Mouse (Mus musculus) embryo, embryonic 11.5 days (tissue): Measurements from ENCODE around the gene Gm21974.
"Not testable (repeated sequence)": the region's sequence is repeated elsewhere in the genome, so short reads cannot be mapped to it uniquely, and the experiment has no call there.

ENCODE experiments used
- DNase-seq: peaks from one replicate; pipeline ENCODE4 v3.0.0-alpha.2; 2012; ENCODE audit warnings: low read depth, low spot score

Gm21974 gene

DNA sequence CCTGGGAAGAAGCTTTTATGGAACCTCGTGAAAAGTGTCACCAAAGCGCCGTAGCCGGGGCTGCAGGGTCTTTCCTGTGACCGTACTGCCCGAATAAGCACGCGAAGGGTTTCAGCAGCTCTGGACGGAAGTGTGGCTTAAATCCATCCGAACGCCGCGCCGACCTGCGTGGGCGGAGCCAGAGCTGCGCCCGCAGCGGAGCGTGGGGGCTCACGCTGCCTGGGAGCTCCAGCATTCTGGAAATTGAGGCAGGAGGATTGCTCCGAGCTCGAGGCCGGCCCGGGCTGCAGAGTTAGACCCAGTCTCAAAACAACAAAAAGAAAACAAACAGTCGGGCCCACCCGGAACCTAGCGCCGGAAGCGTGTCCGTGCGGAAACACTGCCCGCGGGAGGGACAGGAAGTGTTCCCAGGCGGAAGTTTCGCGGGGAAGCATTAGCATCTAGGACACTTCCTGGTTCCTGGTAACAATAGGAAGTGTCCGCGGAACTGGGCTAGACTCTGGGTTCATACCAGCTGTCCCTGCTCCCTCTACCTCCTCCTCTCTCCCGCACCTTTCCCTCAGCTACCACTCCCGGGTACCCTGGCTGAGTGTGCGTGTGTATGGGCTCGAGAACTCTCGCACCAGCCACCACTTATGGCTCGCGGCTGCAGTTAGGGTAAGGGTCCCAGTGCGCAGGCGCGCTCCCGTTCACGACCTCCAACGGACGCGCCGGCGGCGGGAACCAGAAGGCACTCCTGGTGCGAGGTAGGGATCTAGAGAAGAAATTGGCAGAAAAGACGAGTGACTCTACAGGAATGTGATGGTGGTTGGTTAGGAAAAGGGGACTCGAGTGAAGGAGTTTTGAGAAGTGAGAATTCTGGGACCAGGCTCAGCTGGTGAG, 18.5 kb downstream of the Gm21974 start, which contains the start of gene Zfp668:
TSS of gene Zfp668 (minus strand) at position 362 of the 882 bp plus-strand sequence.
- peak; percentile 89 for DNase-seq

DNA sequence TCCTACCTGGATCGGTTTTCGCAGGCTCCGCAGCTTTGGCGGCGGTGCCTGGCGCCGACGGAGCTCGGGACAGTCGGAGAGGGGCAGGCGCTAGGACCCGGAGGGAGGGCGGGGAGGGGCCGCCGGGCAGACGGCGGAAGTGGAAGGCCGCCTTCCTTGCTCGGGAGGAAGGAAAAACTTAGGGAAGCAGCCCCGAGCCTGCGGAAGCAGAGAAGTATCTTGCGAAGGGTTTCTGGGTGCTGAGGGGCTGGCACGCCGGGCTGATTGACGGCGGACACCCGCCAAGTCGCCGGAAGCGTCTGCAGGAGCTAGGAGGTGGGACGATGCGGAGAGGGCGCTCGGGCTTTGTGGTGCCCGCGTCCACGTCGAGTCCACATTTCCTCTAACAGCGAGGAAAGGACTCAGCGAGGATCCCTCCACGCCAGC, 19.2 kb downstream of the Gm21974 start, which contains the start of gene Zfp646:
TSS of gene Zfp646 (plus strand) at position 181 of the 426 bp plus-strand sequence.
- peak; percentile 82 for DNase-seq

- DNase-seq, result peak; percentile 91
Observed at GRCm38 (mm10) chr7:127875627-127876001, 19.6 kb downstream of the Gm21974 start.

DNA sequence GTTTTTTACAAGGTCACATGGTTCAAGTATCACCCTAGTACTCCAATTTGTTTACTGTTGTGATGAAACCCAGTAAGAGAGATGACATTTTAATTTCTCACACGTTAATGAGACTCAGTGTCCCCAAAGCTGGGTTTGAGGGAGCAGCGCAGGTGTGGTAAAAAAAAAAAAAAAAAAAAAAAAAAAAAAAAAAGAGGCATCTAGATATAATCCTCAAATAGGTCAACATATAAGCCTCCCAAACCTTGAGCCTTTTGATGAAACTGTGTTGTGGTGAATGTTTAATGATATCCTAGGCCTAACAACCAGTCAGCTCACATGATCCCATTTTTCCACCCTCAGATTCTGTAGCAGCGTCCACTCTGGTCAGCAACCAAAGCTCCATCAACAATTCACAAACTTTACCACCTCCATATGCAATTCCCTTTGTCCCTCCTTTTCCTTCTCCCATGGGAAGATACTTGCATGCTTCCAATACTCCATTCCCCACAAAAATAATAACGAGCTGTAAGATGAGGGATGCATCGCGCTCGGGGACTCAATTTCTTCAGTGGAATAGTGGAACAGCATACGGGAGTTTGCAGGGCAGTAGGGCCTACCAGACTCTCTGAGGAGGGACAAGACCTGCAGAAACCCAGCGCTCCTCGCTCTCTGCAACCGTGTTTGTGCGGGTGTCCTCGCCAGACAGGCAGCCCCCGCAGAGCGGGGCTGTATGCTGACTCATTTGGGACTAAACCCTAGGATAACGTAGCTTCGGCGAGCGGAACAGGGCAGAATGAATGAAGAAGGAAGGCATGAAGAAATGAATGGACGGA, 20.2 kb downstream of the Gm21974 start:
- peak; percentile 19 for DNase-seq

- DNase-seq, result no peak
Observed at GRCm38 (mm10) chr7:127870136-127870821, 25.0 kb downstream of the Gm21974 start.

DNA sequence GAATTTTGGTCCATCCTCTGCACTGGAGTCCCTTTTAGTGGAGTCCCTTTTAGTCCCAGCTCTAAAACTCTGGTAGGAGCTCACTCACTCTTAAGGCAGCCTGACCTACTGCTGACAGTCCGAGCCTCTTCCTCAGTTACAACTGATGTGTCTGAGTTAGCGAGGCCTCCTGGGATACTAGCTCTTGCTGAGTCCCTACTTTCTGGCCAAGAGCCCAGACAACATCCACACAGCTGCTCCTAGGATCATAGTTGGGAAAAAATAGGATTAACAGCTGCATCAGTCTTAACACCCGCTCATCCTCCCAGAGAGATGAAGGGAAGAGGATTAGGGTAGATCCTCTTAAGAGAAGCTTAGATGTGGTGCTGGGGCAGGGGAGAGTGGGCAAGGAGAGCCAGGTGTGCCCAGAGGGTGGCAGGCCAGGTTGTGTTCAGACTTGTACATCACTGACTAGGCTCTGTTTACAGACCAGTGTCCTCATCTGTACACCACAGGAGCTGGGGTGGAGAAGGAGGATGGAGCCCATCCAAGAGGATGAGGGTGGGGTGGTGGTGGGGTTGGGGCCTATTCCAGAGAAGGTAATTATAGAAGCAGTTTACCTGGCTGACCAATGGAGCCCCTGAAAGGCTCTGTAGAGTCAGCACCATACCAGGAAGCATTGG, 26.0 kb downstream of the Gm21974 start:
- no peak for DNase-seq

- no peak for DNase-seq
Observed at GRCm38 (mm10) chr7:127867641-127868040, 27.6 kb downstream of the Gm21974 start.

- DNase-seq, result no peak
Observed at GRCm38 (mm10) chr7:127866434-127866833, 28.8 kb downstream of the Gm21974 start.

- DNase-seq, result no peak
Observed at GRCm38 (mm10) chr7:127858258-127858657, 37.0 kb downstream of the Gm21974 start.

GRCm38 (mm10) chr7:127850906-127851305, 44.3 kb downstream of the Gm21974 start:
- no peak for DNase-seq

- no peak for DNase-seq
Observed at GRCm38 (mm10) chr7:127849973-127850875, 45.0 kb downstream of the Gm21974 start.

DNA sequence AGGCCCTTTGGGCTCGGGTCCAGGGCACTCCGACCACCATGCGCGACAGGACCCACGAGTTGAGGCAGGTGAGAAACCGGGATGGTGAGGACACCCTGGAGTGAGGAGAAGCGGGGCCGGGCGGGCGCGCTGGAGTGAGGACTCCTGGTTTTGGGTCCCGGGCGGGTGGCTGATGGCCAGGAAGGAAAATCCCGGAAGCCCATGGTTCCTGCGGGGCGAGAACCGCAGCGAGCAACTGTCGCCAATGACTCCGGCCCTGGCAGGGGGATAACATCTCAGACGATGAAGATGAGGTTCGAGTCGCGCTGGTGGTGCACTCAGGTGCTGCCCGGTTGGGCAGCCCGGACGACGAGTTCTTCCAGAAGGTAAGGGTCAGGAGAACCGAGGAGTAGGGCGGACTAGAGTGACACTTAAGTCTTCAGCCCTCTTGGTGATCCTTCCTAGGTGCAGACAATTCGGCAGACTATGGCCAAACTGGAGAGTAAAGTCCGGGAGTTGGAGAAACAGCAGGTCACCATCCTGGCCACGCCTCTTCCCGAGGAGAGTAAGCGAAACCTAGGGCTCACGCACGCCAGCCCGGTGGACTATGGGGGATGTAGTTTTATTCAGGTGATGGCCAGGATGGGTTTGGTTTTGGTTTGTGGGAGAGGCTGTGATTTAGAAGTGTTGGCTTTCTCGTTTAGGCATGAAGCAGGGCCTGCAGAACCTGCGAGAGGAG, 53.1 kb downstream of the Gm21974 start:
- DNase-seq, result peak; percentile 62

- DNase-seq, result peak; percentile 85
Observed at GRCm38 (mm10) chr7:127841340-127842000, 53.8 kb downstream of the Gm21974 start.

DNA sequence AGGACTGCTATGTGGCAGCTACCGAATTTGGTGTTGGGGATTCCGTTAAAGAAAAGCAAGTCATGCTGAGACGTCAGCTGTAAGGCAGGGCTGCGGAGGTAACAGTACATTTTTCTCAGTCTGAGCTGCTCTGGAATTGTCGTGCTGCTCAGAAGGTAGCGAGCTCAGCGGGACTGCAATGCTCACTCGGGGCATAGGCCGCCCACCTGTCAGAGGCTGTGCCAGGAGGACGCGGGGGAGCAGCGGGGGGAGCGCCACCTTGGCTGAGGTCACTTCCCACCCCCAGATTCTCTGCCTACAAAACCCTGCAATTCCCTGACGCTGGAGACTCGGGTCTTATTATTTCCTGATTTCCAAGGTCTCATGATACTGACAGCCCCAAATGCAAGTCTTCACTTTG, 54.4 kb downstream of the Gm21974 start:
- DNase-seq, result no peak

DNA sequence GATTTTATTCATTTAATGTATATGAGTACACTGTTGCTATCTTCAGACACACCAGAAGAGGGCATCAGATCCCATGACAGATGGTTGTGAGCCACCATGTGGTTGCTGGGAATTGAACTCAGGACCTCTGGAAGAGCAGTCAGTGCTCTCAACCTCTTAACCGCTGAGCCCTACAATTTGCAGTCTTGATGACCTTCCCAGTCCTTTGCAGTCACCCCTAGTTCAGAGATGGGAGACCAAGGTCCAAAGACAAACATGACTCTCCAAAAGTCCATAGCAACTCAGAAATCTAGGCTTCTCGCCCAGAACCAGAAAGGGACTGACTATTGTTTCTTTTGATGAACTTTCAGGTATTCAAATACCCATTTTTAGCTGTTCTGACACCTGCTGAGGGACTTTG, 55.2 kb downstream of the Gm21974 start:
- DNase-seq, result not testable (repeated sequence)

DNA sequence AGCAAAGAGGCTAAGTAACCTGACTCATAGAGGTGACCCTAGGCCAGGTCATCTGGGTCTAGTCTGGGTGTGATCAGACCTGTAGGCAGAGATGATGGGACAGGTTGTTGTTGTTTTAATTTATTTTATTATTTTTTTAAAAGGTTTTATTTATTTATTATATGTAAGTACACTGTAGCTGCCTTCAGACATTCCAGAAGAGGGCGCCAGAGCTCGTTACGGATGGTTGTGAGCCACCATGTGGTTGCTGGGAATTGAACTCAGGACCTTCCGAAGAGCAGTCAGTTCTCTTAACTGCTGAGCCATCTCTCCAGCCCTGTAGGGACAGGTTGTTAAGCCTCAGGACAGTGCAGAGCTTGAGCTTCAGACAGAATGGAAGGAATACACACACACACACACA, 57.4 kb downstream of the Gm21974 start:
- not testable (repeated sequence) for DNase-seq

- DNase-seq, result no peak
Observed at GRCm38 (mm10) chr7:127837473-127837872, 57.8 kb downstream of the Gm21974 start.
